Mouse (Mus musculus) olfactory bulb, adult 2 months (tissue): ENCODE measurements around the gene Eno3. TPM values are rescaled to one million over a fixed set of nuclear protein-coding genes. Genes with fewer than 3 reads are reported as not detected.

Source experiments
- H3K27ac ChIP-seq: fragments of 200-500 bp; 2 replicates; pipeline ENCODE4 v1.5.1; 2012; ENCODE audit warnings: low read depth, low read length; ENCODE audit not compliant: insufficient read depth
- H3K4me1 ChIP-seq: fragments of 200-500 bp; 2 replicates; pipeline ENCODE4 v1.6.1; 2012; ENCODE audit warnings: low read length; ENCODE audit not compliant: control insufficient read depth, insufficient read depth
- H3K4me3 ChIP-seq: fragments of 200-500 bp; 2 replicates; pipeline ENCODE4 v1.5.1; 2012; ENCODE audit warnings: mild to moderate bottlenecking, low read depth, low read length, moderate library complexity; ENCODE audit not compliant: insufficient read depth
- CTCF ChIP-seq: fragments of 200-500 bp; IDR thresholded peaks from 2 replicates; pipeline ENCODE4 v1.5.1; 2012; ENCODE audit warnings: low read depth, mild to moderate bottlenecking, low read length, moderate library complexity; ENCODE audit not compliant: insufficient read depth
- POLR2A ChIP-seq: fragments of 200-500 bp; IDR thresholded peaks from 2 replicates; pipeline ENCODE4 v1.6.1; 2012; ENCODE audit warnings: mild to moderate bottlenecking, low read depth, low read length, moderate library complexity; ENCODE audit not compliant: insufficient read depth
- WGBS: fragments of 180-500 bp; shearing (Covaris S2); methylation state at CpG from one replicate; pipeline ENCODE4 v1.1.7; 2018; 5-methylcytosine and 5-hydroxymethylcytosine counted together
- polyA plus RNA-seq: library from polyadenylated mRNA; stranded (reverse); fragments of >200 nt; gene quantifications from 2 replicates; pipeline ENCODE4 v1.2.4, GENCODE M21; 2012; ENCODE audit warnings: low replicate concordance; ENCODE audit not compliant: missing spikeins, insufficient read depth, insufficient read length

The Eno3 gene
- polyA plus RNA-seq, 1 experiment, result not detected

GRCm38 (mm10) chr11:70621972-70622814 lies 34.8 kb upstream of the Eno3 start:
- Histone ChIP-seq H3K4me1 (no peaks in the 10 kb centered on the region), H3K27ac (no peak overlapping the region), H3K4me3 (no peak overlapping the region)
- 50% methylated on average over 7 of the region's 7 CpGs for WGBS
- TF ChIP-seq POLR2A, result no peak
- TF ChIP-seq CTCF, result no peak

DNA sequence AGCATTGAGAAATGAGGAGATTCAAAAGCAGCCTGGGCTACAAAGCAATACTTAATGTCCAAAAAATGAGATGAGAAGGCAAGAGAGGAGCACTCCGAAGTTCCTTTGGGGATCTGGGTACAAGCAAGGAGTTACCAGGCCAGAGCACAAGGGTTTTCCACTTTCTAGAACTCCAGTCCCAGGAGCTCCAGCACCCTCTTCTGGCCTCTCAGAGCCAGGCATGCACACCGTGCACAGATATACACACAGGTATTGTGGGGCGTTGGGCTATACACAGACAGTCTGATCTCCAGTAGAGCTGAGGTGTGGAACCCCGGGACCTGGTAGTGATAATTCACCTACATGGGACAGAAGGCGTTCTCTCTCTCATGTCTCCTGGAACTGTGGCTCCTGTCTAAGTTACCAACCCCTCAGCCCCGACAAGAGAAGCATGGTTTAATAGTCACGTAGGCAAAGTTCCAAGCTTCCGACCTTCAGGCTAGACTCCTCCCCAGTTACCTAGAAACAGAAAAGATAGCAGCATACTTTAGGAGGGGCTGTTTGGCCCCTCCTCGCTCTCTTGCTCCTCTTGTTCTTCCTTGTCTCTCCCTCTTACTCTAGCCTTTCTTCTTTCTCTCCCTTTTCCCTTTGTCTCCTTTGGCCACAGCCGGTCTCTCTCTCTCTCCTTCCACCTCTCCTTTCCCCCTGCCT lies 33.8 kb upstream of the Eno3 start:
- no peak for TF ChIP-seq POLR2A
- no peak for TF ChIP-seq CTCF
- Histone ChIP-seq H3K4me3 (no peak overlapping the region), H3K27ac (no peak overlapping the region), H3K4me1 (no peaks in the 10 kb centered on the region)
- 85% methylated on average over 10 of the region's 10 CpGs for WGBS

DNA sequence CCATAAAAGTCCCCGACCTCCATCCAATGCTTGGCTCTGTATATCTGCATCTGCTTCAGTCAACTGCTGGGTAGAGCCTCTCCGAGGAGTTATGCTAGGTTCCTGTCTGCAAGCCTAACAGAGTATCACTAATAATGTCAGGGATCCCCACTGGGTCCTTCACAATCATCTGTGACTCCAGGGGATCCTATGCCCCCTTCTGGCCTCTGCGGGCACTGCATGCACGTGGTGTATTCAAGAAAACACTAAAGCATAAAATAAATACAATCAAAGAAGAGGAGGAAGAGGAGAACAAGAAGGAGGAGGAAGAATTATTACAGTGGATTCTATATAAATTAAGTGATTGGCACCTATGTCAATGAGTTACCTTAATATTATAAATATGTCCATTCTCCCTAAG lies 31.5 kb upstream of the Eno3 start:
- no peak overlapping the region for H3K27ac ChIP-seq
- WGBS, result 32% methylated on average over 4 of the region's 4 CpGs
- no peak overlapping the region for H3K4me3 ChIP-seq
- TF ChIP-seq CTCF (no peak), POLR2A (no peak)
- H3K4me1 ChIP-seq, result no peaks in the 10 kb centered on the region

DNA sequence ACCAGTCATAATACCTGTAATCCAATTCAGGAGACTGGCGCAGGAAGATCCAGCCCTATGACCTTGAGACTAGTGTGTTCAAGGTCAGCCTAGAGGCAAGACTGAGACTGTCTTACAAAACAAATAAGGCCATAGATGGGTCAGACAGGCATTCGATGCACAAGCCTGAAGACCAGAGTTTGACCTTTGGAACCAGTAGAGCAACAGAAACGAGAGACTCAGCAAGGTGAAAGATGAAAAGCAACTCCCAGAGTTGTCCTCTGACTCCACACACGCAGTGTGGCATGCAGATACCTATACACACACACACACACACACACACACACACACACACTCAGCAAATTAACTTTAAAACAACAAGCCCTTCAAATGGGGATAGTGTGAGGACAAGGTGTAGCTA lies 30.1 kb upstream of the Eno3 start:
- H3K4me1 ChIP-seq, result no peaks in the 10 kb centered on the region
- no peak overlapping the region for H3K4me3 ChIP-seq
- no peak overlapping the region for H3K27ac ChIP-seq
- TF ChIP-seq POLR2A, result no peak
- no peak for TF ChIP-seq CTCF
- WGBS, result 84% methylated on average over 4 of the region's 4 CpGs

- Histone ChIP-seq H3K4me1 (no peaks in the 10 kb centered on the region), H3K27ac (no peak overlapping the region), H3K4me3 (no peak overlapping the region)
- TF ChIP-seq POLR2A (no peak), CTCF (no peak)
- 77% methylated on average over 2 of the region's 2 CpGs for WGBS
These were observed 28.6 kb upstream of the Eno3 start for GRCm38 (mm10) chr11:70628431-70628830.

DNA sequence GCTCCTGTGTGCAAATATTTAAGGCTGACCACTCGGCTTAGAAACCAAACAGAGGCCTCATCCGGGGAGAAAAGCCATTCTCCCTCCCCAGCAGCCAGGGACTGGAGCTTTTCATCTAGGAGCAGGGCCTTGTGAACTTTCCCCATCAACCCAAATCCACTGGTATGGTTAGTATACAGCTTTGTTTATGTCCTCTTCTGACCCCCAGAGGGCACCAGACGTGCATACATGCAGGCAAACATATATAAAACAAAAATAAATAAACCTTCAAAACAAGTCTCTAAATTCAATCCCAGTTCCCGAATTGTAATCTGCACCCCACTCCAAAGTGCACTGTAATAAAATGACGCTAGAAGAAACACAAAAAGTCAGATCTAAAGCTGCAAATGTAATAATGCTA lies 27.4 kb upstream of the Eno3 start:
- Histone ChIP-seq H3K27ac (no peak overlapping the region), H3K4me3 (no peak overlapping the region), H3K4me1 (no peaks in the 10 kb centered on the region)
- 51% methylated on average over 5 of the region's 5 CpGs for WGBS
- no peak for TF ChIP-seq CTCF
- no peak for TF ChIP-seq POLR2A

DNA sequence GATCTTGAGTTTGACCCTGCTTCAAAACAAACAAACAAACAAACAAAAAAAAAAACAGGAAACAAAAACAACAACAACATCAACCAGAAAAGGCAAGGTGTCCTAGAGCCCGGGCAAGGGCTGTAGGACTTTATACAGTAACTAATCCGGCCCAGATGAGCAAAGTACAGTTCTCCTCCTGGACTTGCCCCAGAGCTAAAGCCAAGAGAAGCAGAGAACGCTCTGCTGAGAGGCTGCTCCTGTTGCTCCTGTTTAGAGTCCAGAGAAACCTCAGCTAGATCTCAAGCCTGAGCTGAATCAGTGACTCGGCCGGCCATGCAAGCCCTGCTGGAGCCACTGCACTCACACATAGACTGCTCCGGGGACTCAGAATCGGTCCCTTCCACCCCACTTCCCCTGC lies 26.9 kb upstream of the Eno3 start:
- H3K27ac ChIP-seq, result no peak overlapping the region
- 83% methylated on average over 7 of the region's 7 CpGs for WGBS
- TF ChIP-seq CTCF (no peak), POLR2A (no peak)
- H3K4me1 ChIP-seq, result no peaks in the 10 kb centered on the region
- H3K4me3 ChIP-seq, result no peak overlapping the region

GRCm38 (mm10) chr11:70635601-70636000 lies 21.4 kb upstream of the Eno3 start:
- no peak for TF ChIP-seq CTCF
- TF ChIP-seq POLR2A, result no peak
- no peaks in the 10 kb centered on the region for H3K4me1 ChIP-seq
- WGBS, result 77% methylated on average over 4 of the region's 4 CpGs
- H3K27ac ChIP-seq, result no peak overlapping the region
- no peak overlapping the region for H3K4me3 ChIP-seq

DNA sequence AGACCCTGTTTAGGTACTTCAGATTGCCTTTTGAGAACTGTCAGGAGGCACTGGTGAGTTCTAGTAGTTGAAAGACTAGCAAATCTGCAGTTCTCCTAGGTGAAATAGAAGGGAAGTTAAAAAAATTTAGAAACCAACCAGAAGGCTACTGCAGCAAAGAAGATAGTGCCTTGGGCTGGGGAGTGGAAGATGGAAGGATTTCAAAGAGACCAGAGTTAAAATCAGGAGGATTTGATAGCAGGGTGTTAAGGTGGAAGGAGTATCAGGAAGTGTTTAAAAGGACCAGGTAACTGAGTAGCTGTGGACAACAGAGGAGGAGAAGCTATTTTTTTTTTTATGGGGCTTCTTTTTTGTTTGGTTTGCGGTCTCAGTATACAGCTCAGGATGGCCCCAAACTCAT lies 19.2 kb upstream of the Eno3 start:
- 92% methylated on average over 1 of the region's 1 CpGs for whole genome bisulfite sequencing
- TF ChIP-seq CTCF (no peak), POLR2A (no peak)
- Histone ChIP-seq H3K4me1 (no peaks in the 10 kb centered on the region), H3K27ac (no peak overlapping the region), H3K4me3 (no peak overlapping the region)
